Mouse (Mus musculus) erythroblast, adult 5-6 weeks (primary cell): Measurements from ENCODE around the gene Nkain2. TPM values are rescaled to one million over a fixed set of nuclear protein-coding genes. Genes with fewer than 3 reads are reported as not detected.

Experiments
- ATAC-seq: replicated peaks from 2 replicates; pipeline ENCODE4 v1.8.0; 2016; ENCODE audit warnings: moderate number of reproducible peaks, mild to moderate bottlenecking, moderate TSS enrichment, inconsistent platforms; ENCODE audit not compliant: poor library complexity, low FRiP score, severe bottlenecking
- total RNA-seq, 2 experiments: library from RNA; stranded (forward) in 1 of 2; stranded (reverse) in 1 of 2; fragments of 150-400 nt in 1 of 2; fragments of 200-764, 138-1000 nt in 1 of 2; gene quantifications; 2 replicates each; pipeline versions ENCODE4 v1.2.3 to v1.2.4; 2015 to 2017; ENCODE audit warnings: low replicate concordance in 2 of 2

Nkain2 gene
- total RNA-seq, 2 experiments from 2014 or later = not detected

GRCm38 (mm10) chr10:32602798-32603197 is 287.5 kb downstream of the Nkain2 start:
- no peak for ATAC-seq

GRCm38 (mm10) chr10:32594998-32595397 is 295.3 kb downstream of the Nkain2 start:
- no peak for ATAC-seq

GRCm38 (mm10) chr10:32577276-32577580 is 313.0 kb downstream of the Nkain2 start:
- ATAC-seq = no peak

- ATAC-seq = no peak
These were observed 313.5 kb downstream of the Nkain2 start for GRCm38 (mm10) chr10:32576559-32577275.

GRCm38 (mm10) chr10:32557673-32558072 is 332.6 kb downstream of the Nkain2 start:
- no peak for ATAC-seq

GRCm38 (mm10) chr10:32536057-32536456 is 354.2 kb downstream of the Nkain2 start:
- ATAC-seq = no peak

- ATAC-seq = no peak
These were observed 379.4 kb downstream of the Nkain2 start for GRCm38 (mm10) chr10:32510821-32511220.

- ATAC-seq = no peak
These were observed 395.6 kb downstream of the Nkain2 start for GRCm38 (mm10) chr10:32494591-32495182.

GRCm38 (mm10) chr10:32493600-32493999 is 396.7 kb downstream of the Nkain2 start:
- no peak for ATAC-seq

GRCm38 (mm10) chr10:32462726-32463125 is 427.5 kb downstream of the Nkain2 start:
- no peak for ATAC-seq

GRCm38 (mm10) chr10:32439932-32440519 is 450.2 kb downstream of the Nkain2 start:
- no peak for ATAC-seq

GRCm38 (mm10) chr10:32414228-32414627 is 476.0 kb downstream of the Nkain2 start:
- ATAC-seq = no peak

GRCm38 (mm10) chr10:32411331-32411730 is 478.9 kb downstream of the Nkain2 start:
- ATAC-seq = no peak

- ATAC-seq = no peak
These were observed 489.3 kb downstream of the Nkain2 start for GRCm38 (mm10) chr10:32400961-32401360.

- no peak for ATAC-seq
These were observed 496.3 kb downstream of the Nkain2 start for GRCm38 (mm10) chr10:32393859-32394521.

- ATAC-seq = no peak
These were observed 496.9 kb downstream of the Nkain2 start for GRCm38 (mm10) chr10:32393326-32393725.

- no peak for ATAC-seq
These were observed 577.5 kb downstream of the Nkain2 start for GRCm38 (mm10) chr10:32312754-32313153.

- ATAC-seq = no peak
These were observed 589.2 kb downstream of the Nkain2 start for GRCm38 (mm10) chr10:32301024-32301597.

- ATAC-seq = no peak
These were observed 599.8 kb downstream of the Nkain2 start for GRCm38 (mm10) chr10:32290487-32290886.

GRCm38 (mm10) chr10:32283690-32284089 is 606.6 kb downstream of the Nkain2 start:
- ATAC-seq = no peak
